Mouse (Mus musculus) T-helper 1 cell (primary cell): ENCODE measurements around the gene Maml2.

Source experiments
- in situ Hi-C: fragments of 300-600 bp; cut with MboI, MseI; formaldehyde crosslinking; loops from one replicate; pipeline ENCODE4 v1.15.1; 2025; ENCODE audit warnings: high pct_unique_total_duplicates

Gene Maml2

DNA sequence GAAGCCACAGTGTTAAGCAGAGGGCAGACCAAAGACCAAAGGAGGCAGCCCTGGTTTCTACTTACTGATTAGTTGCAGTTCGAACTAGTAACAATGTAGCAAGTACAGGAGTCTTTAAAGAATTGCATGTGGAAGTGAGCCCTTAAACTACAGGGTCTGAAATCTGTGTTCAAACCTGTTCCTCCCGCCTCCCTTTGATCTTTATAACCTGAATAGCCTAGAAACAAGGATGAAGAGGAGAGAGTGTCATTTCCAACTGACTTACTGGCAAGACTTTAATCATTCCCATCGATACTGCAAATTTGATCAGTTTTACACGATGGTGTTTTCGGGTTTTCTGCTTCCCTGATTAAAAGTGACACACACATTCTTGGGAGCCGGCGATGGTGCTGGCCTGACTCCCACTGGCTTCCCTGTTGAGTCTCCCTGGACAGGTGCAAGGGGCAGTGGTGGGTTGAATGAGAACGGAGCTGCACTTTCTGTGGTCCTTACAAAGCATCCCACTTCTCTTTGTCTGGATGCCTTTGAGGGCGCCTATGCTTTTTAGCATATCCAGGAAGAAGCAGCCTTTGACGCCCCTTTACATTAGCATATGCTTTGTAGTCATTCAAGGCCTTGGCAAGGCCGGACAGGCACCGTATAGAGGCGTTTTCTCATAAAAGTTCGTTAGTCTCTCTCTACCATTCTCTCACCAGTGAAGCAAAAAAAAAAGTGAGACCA, 401.5 kb downstream of the Maml2 start:
- in situ Hi-C loops, result loop anchor here (10.0 kb wide), 1 partner anchor 374 kb away; no protein-coding TSS in a partner anchor

DNA sequence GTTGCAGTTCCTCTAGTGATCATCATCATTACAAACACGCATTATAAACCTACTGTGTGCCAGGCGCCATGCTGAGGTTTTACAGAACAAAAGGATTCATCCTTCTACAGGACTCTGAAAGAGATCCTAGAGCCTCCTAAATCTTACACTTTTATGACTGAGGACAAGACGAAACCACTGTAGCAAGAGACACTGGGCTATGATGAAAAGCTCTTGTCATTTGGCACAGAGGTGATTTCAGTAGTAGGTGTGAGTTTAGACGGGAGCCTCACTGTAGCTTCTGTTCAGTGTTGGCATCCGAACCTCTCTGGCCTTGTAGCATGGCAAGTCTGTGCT, 402.0 kb downstream of the Maml2 start:
- in situ Hi-C loops, result loop anchor here (10.0 kb wide), 1 partner anchor 375 kb away; no protein-coding TSS in a partner anchor

DNA sequence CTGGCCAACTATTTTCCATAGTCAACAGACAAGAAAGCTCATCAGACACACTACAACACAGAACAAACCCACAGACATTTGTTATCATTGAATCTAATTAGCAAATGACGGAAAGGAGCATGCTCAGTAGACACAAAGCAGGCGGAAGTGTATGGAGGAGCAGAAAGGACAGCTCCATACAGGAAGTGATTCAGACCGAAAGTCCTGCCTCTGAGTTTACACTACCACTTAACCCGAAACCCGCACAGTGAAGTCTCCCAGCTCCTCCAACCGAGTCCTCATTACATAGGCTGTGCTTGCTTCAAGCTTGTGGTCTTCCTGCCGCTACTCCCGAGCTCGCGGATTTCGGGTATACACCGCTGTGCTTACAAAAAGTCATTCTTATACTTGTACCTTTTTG, 404.0 kb downstream of the Maml2 start:
- in situ Hi-C loops, result no loop called here

DNA sequence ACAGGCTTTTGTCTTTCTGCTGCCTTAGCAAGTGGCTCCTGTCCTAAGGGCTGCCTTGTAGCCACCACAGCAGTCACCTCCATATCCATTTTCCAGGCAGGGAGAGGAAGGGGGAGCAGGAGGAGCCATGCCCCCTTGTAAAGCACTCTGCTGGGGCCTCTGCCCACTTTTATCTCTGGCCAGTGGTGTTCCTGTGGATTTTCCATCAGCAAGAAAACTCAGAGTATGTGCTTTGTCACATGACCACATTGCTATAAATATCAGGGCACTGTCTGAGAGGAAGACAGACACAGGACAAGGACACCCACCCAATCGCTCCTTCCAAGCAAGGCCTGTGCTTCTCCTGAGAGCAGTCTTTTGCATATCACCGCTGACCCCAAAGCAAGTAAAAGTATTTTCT, 405.3 kb downstream of the Maml2 start:
- in situ Hi-C loops, result no loop called here

DNA sequence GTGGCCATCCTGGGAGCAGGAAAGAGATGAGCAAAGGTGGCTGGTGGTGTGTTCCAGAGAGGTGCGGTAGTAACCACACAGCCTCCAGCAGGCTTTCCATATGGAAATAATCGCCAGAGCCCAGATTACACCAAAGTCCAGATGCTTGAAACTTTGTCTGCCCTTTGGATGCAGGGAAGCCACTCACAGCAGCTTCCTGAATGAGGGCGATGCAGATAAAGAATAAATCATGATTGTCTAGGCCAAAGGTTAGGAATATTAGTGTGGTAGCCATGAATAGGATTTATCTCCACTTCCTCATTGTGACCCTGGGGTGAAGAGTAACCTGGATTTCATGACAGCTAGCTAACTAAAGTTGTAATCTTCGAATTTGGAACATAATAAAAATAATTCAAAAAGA, 407.2 kb downstream of the Maml2 start:
- in situ Hi-C loops, result no loop called here

DNA sequence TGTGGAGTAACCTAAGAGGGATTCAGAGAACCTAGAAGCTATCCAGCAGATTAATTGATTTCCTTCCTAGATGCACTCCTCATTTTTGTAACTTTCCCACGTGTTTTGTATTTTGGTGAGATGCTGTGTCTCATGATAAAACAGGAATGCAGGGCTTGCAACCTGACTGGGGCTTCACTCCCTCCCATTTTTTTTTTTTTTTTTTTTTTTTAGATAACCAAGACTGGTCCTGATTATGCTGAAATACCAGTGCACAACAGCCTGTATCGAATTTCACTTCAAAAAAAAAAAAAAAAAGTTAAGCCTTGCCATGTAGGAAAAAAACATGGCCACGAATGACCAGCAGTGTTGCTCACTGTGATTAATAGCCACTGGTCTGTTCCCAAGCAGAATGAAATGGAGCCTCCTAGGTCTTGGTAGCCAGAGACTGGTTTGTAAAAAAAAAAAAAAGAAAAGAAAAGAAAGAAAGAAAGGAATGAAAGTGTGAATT, 409.4 kb downstream of the Maml2 start:
- in situ Hi-C loops, result no loop called here

DNA sequence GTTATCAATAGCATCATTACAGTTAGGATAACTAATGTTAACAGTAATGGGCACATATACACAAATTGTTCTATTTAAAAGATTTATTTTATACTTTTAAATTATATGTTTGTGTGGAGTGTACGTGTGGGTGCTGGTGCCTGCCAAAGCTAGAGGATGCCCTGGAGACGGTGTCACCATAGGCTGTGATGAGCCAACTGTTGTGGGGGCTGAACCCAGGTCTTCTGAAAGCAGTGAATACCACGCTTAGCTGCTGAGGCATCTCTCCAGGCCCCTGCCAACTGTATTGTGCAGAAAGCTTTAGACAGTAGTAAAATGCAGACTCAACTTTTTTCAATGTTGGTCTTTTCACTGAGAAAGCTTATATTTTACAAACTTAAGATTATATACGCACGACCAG, 411.7 kb downstream of the Maml2 start:
- in situ Hi-C loops, result no loop called here

DNA sequence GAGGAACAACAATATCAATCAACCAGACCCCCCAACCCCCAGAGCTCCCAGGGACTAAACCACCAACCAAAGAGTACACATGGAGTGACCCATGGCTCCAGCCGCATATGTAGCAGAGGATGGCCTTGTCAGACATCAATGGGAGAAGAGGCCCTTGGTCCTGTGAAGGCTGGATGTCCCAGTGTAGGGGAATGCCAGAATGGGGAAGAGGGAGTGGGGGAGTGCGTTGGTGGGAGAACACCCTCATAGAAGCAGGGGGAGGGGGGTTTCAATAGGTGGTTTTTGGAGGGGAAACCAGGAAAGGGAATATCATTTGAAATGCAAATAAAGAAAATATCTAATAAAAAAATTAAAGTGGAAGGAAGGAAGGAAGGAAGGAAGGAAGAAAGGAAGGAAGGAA, 418.1 kb downstream of the Maml2 start:
- in situ Hi-C loops, result loop anchor here (5.0 kb wide), 1 partner anchor 474 kb away; no protein-coding TSS in a partner anchor

DNA sequence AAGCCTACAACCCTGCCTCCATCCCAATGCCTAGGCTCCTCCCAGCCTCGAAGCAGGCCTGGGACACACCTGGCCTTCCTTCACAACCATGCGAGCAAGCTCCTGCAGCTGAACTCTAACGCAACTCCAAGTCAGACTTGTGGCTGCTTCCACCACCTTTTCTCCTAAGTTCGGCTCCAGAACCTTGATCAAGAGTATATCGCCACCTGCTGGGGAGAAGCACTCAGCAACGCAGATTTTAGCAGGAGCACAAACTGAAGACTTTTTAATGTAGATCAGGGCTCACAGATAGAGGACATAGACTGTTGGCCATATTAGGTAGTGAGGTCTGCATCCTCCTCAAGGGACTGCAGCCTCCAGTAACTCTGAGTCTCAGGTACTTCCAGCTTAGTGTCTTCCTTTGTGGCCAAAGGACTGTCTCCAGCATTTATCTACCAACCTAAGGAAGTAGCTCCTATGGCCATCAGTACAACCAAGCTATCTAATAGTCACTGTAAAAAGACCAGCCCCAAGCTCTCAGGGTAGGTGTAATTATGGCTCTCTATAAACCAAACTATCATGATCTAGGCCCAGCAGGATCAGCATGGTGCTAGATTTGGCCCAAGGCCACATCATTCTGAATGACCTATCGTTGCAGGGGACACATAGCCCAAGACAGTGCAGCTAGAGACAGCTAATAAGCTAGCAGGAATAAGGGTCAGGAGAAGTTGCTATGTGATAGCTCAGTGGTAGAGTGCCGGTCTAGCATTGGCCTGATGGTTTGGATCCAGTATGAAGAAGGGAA, 418.8 kb downstream of the Maml2 start:
- in situ Hi-C loops, result loop anchor here (5.0 kb wide), 1 partner anchor 474 kb away; no protein-coding TSS in a partner anchor

DNA sequence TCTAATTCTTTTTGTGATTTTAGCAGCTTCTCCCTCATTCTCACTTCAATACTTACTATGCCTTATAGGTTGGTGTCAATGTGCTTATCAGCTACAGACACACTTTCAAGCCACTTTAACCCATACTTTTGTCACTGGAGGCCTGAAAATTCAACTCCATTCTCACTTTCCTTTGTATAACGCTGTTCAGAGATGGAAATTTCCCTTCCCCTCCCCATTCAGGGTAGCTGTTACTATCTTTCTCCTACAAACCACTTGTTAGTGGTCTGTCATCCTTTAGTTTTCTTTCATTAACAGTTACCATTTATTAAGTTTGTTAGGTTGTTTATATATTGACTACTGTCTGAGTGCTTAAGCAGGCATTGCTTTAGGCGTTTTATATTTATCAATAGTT, 450.6 kb downstream of the Maml2 start, which contains the start of gene Mtmr2:
TSS of gene Mtmr2 (plus strand) at position 7 of the 394 bp plus-strand sequence.
- in situ Hi-C loops, result no loop called here

DNA sequence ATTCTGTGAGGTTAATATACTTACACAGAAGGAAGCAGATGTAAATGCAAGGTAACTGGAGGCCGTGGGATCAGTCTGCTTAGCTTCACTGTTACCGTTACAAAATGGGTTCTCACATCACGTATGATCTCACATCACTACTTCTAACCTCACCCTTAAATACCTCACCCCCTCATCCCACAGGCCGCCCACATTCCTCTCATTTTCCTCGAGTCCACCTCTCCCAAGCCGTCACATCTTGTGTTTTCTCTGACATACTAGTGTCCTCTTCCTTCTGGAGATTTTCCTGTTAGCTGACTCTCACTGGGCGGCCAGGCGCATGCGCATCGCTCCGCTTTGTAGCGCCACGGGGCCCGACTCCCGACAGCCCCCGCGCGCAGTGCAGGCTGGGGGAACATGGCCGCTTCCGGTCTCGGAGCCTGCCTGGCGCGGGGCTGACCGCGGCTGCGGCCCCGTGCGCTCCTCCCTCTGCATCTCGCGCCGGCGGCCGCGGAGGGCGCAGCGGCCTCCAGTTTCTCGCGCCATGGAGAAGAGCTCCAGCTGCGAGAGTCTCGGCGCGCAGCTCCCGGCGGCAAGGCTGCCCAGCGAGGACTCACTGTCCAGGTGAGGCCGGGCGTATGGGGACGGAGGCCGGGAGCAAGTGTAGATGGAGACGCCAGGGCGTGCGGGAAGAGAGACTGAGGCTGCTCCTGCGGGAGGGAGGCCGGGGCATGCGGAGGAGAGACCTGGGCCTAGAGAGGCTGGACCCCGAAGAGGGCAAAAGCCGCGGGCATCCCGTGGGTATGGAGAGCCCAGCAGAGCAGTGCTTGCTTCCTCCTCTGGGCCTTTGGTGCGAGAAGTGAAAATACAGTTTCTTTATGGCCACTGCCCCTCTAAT, 451.3 kb downstream of the Maml2 start:
- in situ Hi-C loops, result no loop called here

DNA sequence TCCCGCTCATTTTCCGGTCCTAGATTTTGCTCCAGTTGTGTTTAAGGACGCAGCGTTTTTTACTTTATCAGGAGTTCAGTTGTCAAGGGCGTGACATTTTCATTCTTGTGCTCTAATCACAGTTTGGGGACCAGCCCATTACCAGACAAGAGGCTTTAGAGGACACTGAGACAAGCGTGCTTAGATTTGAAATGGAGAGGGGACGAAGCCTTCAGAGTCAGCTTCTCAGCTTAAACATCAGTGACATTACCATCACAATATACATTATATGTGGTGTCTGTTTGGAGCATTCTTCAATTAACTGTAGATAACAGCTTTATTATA, 451.9 kb downstream of the Maml2 start:
- in situ Hi-C loops, result no loop called here

DNA sequence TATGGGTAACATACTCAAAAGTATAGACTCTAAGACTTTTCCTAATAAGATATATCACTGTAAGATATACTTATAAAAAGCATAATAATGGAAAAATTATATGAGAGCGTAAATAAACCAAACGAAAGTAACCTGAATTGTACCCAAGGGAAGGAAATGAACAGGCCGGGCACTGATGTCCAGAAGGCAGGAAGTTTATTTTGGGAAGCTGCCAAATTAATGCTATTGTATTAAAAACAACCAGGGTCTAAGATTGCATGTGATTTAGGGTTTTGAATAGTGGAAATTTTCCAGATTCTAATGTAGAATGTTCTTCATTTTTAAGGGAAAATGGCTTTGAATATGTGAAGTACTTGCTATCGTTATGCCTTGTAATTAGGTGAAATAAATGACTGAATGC, 454.8 kb downstream of the Maml2 start:
- in situ Hi-C loops, result no loop called here
